Mouse (Mus musculus): ENCODE data around the gene A430005L14Rik. TPM values are rescaled to one million over a fixed set of nuclear protein-coding genes. Genes with fewer than 3 reads are reported as not detected.

A430005L14Rik gene
- total and polyA plus RNA-seq, 3 experiments, result 26.8 to 48.9 (median 41.8) TPM

DNA sequence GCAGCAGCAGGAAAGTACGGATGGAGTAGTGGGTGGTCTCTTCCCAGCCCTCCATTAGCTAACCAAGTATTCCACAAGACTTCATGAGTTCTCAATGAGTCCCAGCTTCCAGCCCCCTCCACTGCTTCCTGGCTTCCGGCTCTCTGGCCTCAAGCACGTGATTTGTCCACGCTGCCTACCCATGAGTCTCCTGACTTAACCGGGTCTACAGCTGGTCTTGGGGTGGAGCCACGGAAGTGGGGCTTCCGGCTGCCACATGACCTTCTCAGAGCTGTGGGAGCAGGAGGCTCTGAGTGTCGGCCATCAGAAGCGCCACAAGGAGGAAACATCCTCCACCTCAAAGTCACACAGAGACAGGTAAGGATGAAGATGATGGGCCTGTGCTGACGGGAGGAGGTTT is 27.6 kb upstream of the A430005L14Rik start:
- Histone ChIP-seq H3K27me3 (replicated peaks) (no peaks in the 10 kb centered on the region), H3K36me3 (replicated peaks in 1 of 2; ENCODE audit: control insufficient read depth in 1 of 2, insufficient read depth in 1 of 2, low read length in 1 of 2) (no peaks in the 10 kb centered on the region), H3K27ac (ENCODE audit: insufficient read depth, low read depth) (no peak overlapping the region), H3K9ac (ENCODE audit: insufficient read depth, low read depth) (no peak overlapping the region), H3K4me2 (ENCODE audit: insufficient read depth, low read depth, poor library complexity, severe bottlenecking) (no peak overlapping the region), H3K79me2 (replicated peaks; ENCODE audit: control insufficient read depth, extremely low read depth, insufficient read depth, poor library complexity, severe bottlenecking) (no peaks in the 10 kb centered on the region), H3K4me1 (ENCODE audit: control insufficient read depth in 1 of 2, insufficient read depth in 2 of 2) (no peaks in the 10 kb centered on the region), H3K4me3 (replicated peaks in 1 of 3; ENCODE audit: low read depth in 2 of 3, low read length in 2 of 3, poor library complexity in 1 of 3) (no peak overlapping the region), H3K9me3 (replicated peaks; ENCODE audit: low read length) (peaks cover 33% of the 10 kb centered on the region)
- dilution Hi-C loops (cut with MboI; ENCODE audit: extremely low pct_ligation_motif_present, extremely low pct_unique_long_range_greater_than_20kb, low sequenced_read_pairs), result no loop called here
- in situ Hi-C loops (cut with MboI; ENCODE audit: low pct_ligation_motif_present, low pct_unique_long_range_greater_than_20kb, low sequenced_read_pairs), result loop anchor here (25.0 kb wide), 1 partner anchor 1442 kb away; the partner anchor contains the start of genes Kcnab2 and Nphp4
- TF ChIP-seq CTCF (conservative IDR thresholded peaks at IDR 0.05 in 1 of 2, IDR thresholded peaks at IDR 0.05 in 1 of 2; ENCODE audit: low read depth in 2 of 2, low read length in 2 of 2) (no peak), JUN (IDR thresholded peaks at IDR 0.05; ENCODE audit: insufficient read depth, low read depth, low read length) (no peak), ZNF384 (IDR thresholded peaks at IDR 0.05; ENCODE audit: low read depth, low read length) (no peak), MAZ (IDR thresholded peaks at IDR 0.05; ENCODE audit: low read depth, low read length) (no peak), USF2 (conservative IDR thresholded peaks at IDR 0.05; ENCODE audit: low read depth, low read length) (no peak), ELF1 (IDR thresholded peaks at IDR 0.05; ENCODE audit: low read depth, low read length) (no peak), POLR2A (IDR thresholded peaks at IDR 0.05; ENCODE audit: low read depth, low read length) (no peak), SIN3A (IDR thresholded peaks at IDR 0.05; ENCODE audit: low read length) (no peak), RCOR1 (conservative IDR thresholded peaks at IDR 0.05; ENCODE audit: low read depth, low read length) (no peak), MAX (IDR thresholded peaks at IDR 0.05; ENCODE audit: low read length) (no peak), CHD1 (IDR thresholded peaks at IDR 0.05; ENCODE audit: low read depth, low read length) (no peak), RAD21 (IDR thresholded peaks at IDR 0.05; ENCODE audit: low read depth, low read length) (no peak), KAT2A (IDR thresholded peaks at IDR 0.05; ENCODE audit: insufficient replicate concordance, low read length) (no peak), MAFK (IDR thresholded peaks at IDR 0.05; ENCODE audit: insufficient replicate concordance, low read length) (no peak), MXI1 (IDR thresholded peaks at IDR 0.05; ENCODE audit: low read depth, low read length) (no peak)
- DNase-seq (ENCODE audit: extremely low read depth), result no peak

DNA sequence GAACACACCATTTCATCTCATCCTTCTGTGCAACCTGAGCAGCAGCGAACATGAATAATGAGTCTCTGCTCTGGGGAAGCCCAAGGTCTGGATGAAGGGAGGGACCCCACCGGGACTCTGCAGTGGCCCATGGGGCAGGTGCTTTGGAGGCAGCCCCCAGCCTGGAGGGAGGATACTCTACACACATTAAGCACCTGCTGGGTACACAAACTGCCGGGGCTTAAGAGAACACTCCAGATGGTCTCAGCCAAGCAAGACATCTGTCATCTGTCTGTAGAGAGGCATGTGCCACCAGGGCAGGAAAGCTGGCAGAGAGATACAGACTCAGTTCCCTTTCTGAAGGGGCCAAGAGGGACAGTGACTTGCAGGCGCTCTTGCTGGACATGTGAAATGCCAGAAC is 27.1 kb upstream of the A430005L14Rik start:
- in situ Hi-C loops (cut with MboI; ENCODE audit: low pct_ligation_motif_present, low pct_unique_long_range_greater_than_20kb, low sequenced_read_pairs) (loop anchor here (25.0 kb wide), 1 partner anchor 1443 kb away; the partner anchor contains the start of genes Kcnab2 and Nphp4), dilution Hi-C loops (cut with MboI; ENCODE audit: extremely low pct_ligation_motif_present, extremely low pct_unique_long_range_greater_than_20kb, low sequenced_read_pairs) (no loop called here)
- no peak for TF ChIP-seq GABPA (IDR thresholded peaks at IDR 0.05; ENCODE audit: insufficient replicate concordance, low read depth, low read length)
- no peak for TF ChIP-seq NELFE (IDR thresholded peaks at IDR 0.05; ENCODE audit: low read depth, low read length)
- TF ChIP-seq EP300 (IDR thresholded peaks at IDR 0.05; ENCODE audit: low read length), result no peak
- TF ChIP-seq CHD2 (IDR thresholded peaks at IDR 0.05; ENCODE audit: low read length), result no peak
- TF ChIP-seq BHLHE40 (IDR thresholded peaks at IDR 0.05; ENCODE audit: low read depth, low read length), result no peak
- no peak for TF ChIP-seq CHD1 (IDR thresholded peaks at IDR 0.05; ENCODE audit: low read depth, low read length)
- no peak for TF ChIP-seq IRF4 (IDR thresholded peaks at IDR 0.05; ENCODE audit: low read depth, low read length)
- no peak for TF ChIP-seq E2F4 (IDR thresholded peaks at IDR 0.05; ENCODE audit: insufficient replicate concordance, low read depth, low read length)
- no peak for TF ChIP-seq SIN3A (IDR thresholded peaks at IDR 0.05; ENCODE audit: low read length)
- TF ChIP-seq MAZ (IDR thresholded peaks at IDR 0.05; ENCODE audit: low read depth, low read length), result no peak
- H3K9me3 ChIP-seq (replicated peaks; ENCODE audit: low read length), result peaks cover 29% of the 10 kb centered on the region
- H3K4me2 ChIP-seq (ENCODE audit: insufficient read depth, low read depth, poor library complexity, severe bottlenecking), result no peak overlapping the region
- H3K36me3 ChIP-seq (replicated peaks in 1 of 2; ENCODE audit: control insufficient read depth in 1 of 2, insufficient read depth in 1 of 2, low read length in 1 of 2), result no peaks in the 10 kb centered on the region
- DNase-seq (ENCODE audit: extremely low read depth), result no peak
- H3K4me1 ChIP-seq (ENCODE audit: control insufficient read depth in 1 of 2, insufficient read depth in 2 of 2), result no peaks in the 10 kb centered on the region
- H3K79me2 ChIP-seq (replicated peaks; ENCODE audit: control insufficient read depth, extremely low read depth, insufficient read depth, poor library complexity, severe bottlenecking), result no peaks in the 10 kb centered on the region
- no peak overlapping the region for H3K9ac ChIP-seq (ENCODE audit: insufficient read depth, low read depth)
- no peaks in the 10 kb centered on the region for H3K27me3 ChIP-seq (replicated peaks)
- H3K4me3 ChIP-seq (replicated peaks in 1 of 3; ENCODE audit: low read depth in 2 of 3, low read length in 2 of 3, poor library complexity in 1 of 3), result no peak overlapping the region
- H3K27ac ChIP-seq (ENCODE audit: insufficient read depth, low read depth), result no peak overlapping the region

All from CH12.LX (cell line).